In the genomic region with DNA sequence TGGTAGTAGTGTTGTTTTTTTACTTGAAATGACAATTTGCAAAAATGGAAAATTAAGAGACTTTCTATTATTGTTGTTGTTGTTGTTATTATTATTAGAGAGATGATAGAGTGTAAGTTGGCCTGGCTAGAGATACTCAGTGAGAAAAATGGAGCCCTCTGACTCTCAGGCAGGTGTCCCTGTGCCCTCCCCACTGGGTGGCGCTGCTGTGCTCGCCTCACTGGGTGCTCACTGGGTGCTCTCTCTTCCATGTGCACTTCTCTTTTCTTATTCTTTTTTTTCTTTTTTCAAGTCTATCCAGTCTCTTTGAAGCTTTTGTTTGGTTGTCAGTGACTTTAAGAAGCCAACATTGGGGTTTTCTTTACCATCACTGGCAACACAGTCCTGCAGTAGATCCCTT, we compare ENCODE assay signal across 10 mouse cellular contexts. TPM values are rescaled to one million over a fixed set of nuclear protein-coding genes. Genes with fewer than 3 reads are reported as not detected.
DNase-seq lines count a peak whose midpoint lies in the region; ATAC-seq and TF ChIP-seq lines count a peak whose summit lies in the region.
"Had no signal": no experiment of that assay in that cellular context is flagged by ENCODE, and none has a peak within 500 bp of the region (broad histone marks: within the 10 kb centered on the region; RNA-seq: fewer than 3 reads in every experiment).

No protein-coding gene starts in this region.

- WGBS in spleen, adult 2 months, result 66% methylated on average over 2 of the region's 2 CpGs

- no peaks in the 10 kb centered on the region for H3K4me1 ChIP-seq in spleen, adult 2 months (ENCODE audit: control insufficient read depth, insufficient read depth, insufficient read length)
- H3K4me1 ChIP-seq: midbrain, embryonic 10.5 days had no signal

- no peaks in the 10 kb centered on the region for H3K36me3 ChIP-seq in spleen, adult 2 months (ENCODE audit: control insufficient read depth, insufficient read depth, low read length)
- H3K36me3 ChIP-seq: G1E; midbrain, embryonic 10.5 days had no signal

- no peak overlapping the region for H3K27ac ChIP-seq in gastrocnemius, adult 2 months
- H3K27ac ChIP-seq in spleen, adult 2 months (ENCODE audit: insufficient read depth, low read length), result no peak overlapping the region
- H3K27ac ChIP-seq: midbrain, embryonic 10.5 days had no signal

- TF ChIP-seq POLR2A in spleen, adult 2 months (IDR thresholded peaks at IDR 0.05; ENCODE audit: low read depth, low read length), result no peak

- peak; percentile 63 for ATAC-seq in granulocyte monocyte progenitor cell, adult 5-6 weeks (replicated peaks; ENCODE audit: poor library complexity, severe bottlenecking)

- peak; percentile 38; the same call in 1 of the 2 replicates for TF ChIP-seq CTCF in gastrocnemius, adult 2 months (IDR thresholded peaks at IDR 0.05)
- peak; percentile 57; the same call in 1 of the 2 replicates for TF ChIP-seq CTCF in spleen, adult 2 months (IDR thresholded peaks at IDR 0.05; ENCODE audit: extremely low read depth, insufficient read depth, insufficient read length, insufficient replicate concordance)

- intact Hi-C loops in gastrocnemius, adult 2 months (cut with DNase I), result no loop called here
- intact Hi-C loops in heart, postnatal 25 days (cut with DNase I), result no loop called here

- DNase-seq in gastrocnemius, adult 2 months, result no peak
- DNase-seq in gastrocnemius, adult 18-20 months (ENCODE audit: low spot score), result no peak
- DNase-seq in spleen, adult 2 months (ENCODE audit: low read depth in 1 of 2, low spot score in 2 of 2), result peak; percentile 15
- no peak for DNase-seq in spleen, postnatal 36 days (ENCODE audit: low spot score in 2 of 2)
- peak; percentile 78 for DNase-seq in thymus, postnatal 25 days
- DNase-seq in frontal cortex, postnatal 25 days (ENCODE audit: low spot score in 2 of 2), result no peak
- DNase-seq in heart, postnatal 25 days (ENCODE audit: low spot score), result no peak

- no peaks in the 10 kb centered on the region for H3K27me3 ChIP-seq in spleen, adult 2 months (ENCODE audit: control insufficient read depth, insufficient read depth, low read length)

- H3K4me3 ChIP-seq in gastrocnemius, adult 2 months, result no peak overlapping the region
- no peak overlapping the region for H3K4me3 ChIP-seq in spleen, adult 2 months (ENCODE audit: extremely low read depth, insufficient read depth, insufficient read length)
- H3K4me3 ChIP-seq: midbrain, embryonic 10.5 days had no signal

RNA-seq across cellular contexts. Expression of gene Chdh, which starts 18.6 kb away (rescaled TPM):
- under 1 TPM; 0.10 to 0.11 TPM for total RNA-seq in gastrocnemius, adult 2 months (2021)
- under 1 TPM; 0.36 to 0.37 TPM for total RNA-seq in gastrocnemius, adult 18-20 months (2021)
- polyA plus RNA-seq in spleen, adult 2 months (2012; rRNA removed), result 2.5 TPM in 2 replicates
- total RNA-seq in granulocyte monocyte progenitor cell, adult 5-6 weeks (2014; fragmentation: Nextera tagmentation), result 95.5 and 110 TPM in 2 replicates
- 95.6 and 95.7 TPM in 2 replicates for total RNA-seq in granulocyte monocyte progenitor cell, adult 5-6 weeks (2017)
- total RNA-seq in heart, postnatal 25 days (2021), result under 1 TPM; 0.26 to 0.42 TPM
- polyA plus RNA-seq: G1E; midbrain, embryonic 10.5 days had no signal

RNA-seq across cellular contexts. Expression of gene Il17rb, which starts 18.7 kb away (rescaled TPM):
- total RNA-seq in gastrocnemius, adult 2 months (2021), result not detected
- under 1 TPM in 1 of 2 experiments, not detected in 1; 0.09 TPM for total RNA-seq in gastrocnemius, adult 18-20 months (2021)
- 0.76 and 1.9 TPM in 2 replicates for polyA plus RNA-seq in spleen, adult 2 months (2012; rRNA removed)
- 4.0 and 13.5 TPM in 2 replicates for total RNA-seq in granulocyte monocyte progenitor cell, adult 5-6 weeks (2014; fragmentation: Nextera tagmentation)
- total RNA-seq in granulocyte monocyte progenitor cell, adult 5-6 weeks (2017), result 5.2 and 7.2 TPM in 2 replicates
- total RNA-seq in heart, postnatal 25 days (2021), result under 1 TPM; 0.17 to 0.21 TPM
- polyA plus RNA-seq: G1E had no signal

RNA-seq across cellular contexts. Expression of gene Actr8, which starts 49.2 kb away (rescaled TPM):
- 10 to 100 TPM; 30.3 to 40.0 TPM for total RNA-seq in gastrocnemius, adult 2 months (2021)
- total RNA-seq in gastrocnemius, adult 18-20 months (2021), result 10 to 100 TPM; 31.1 to 33.4 TPM
- polyA plus RNA-seq in spleen, adult 2 months (2012; rRNA removed), result 12.2 and 14.1 TPM in 2 replicates
- 28.3 and 35.6 TPM in 2 replicates for total RNA-seq in granulocyte monocyte progenitor cell, adult 5-6 weeks (2014; fragmentation: Nextera tagmentation)
- total RNA-seq in granulocyte monocyte progenitor cell, adult 5-6 weeks (2017), result 25.5 and 31.8 TPM in 2 replicates
- 10 to 100 TPM; 36.5 to 38.3 TPM for total RNA-seq in heart, postnatal 25 days (2021)

RNA-seq across cellular contexts. Expression of gene Selenok, which starts 59.3 kb away (rescaled TPM):
- total RNA-seq in gastrocnemius, adult 2 months (2021), result 10 to 100 TPM; 73.5 to 91.1 TPM
- total RNA-seq in gastrocnemius, adult 18-20 months (2021), result 10 to 100 TPM; 74.9 to 96.6 TPM
- 11.6 and 13.0 TPM in 2 replicates for polyA plus RNA-seq in spleen, adult 2 months (2012; rRNA removed)
- 98.9 and 114 TPM in 2 replicates for total RNA-seq in granulocyte monocyte progenitor cell, adult 5-6 weeks (2014; fragmentation: Nextera tagmentation)
- total RNA-seq in granulocyte monocyte progenitor cell, adult 5-6 weeks (2017), result 189 and 222 TPM in 2 replicates
- total RNA-seq in heart, postnatal 25 days (2021), result 10 to 100 TPM; 81.3 to 90.2 TPM

Comparison
In these comparisons a context has a peak if more than half of its experiments do, and no peak if none do; other contexts are left out.
1. DNase-seq: peak in spleen, adult 2 months (2 of 2) and thymus, postnatal 25 days (single experiment); none in gastrocnemius, adult 2 months (single experiment), gastrocnemius, adult 18-20 months (single experiment), spleen, postnatal 36 days (0 of 2), frontal cortex, postnatal 25 days (0 of 2) and heart, postnatal 25 days (single experiment).
2. RNA of gene Chdh, which starts 18.6 kb away (total RNA-seq): 95.5 to 110 TPM in granulocyte monocyte progenitor cell, adult 5-6 weeks; 0.26 to 0.42 TPM in heart, postnatal 25 days, 0.36 to 0.37 TPM in gastrocnemius, adult 18-20 months and 0.10 to 0.11 TPM in gastrocnemius, adult 2 months; every median in the first group is over 10 times any median in the second.
3. RNA of gene Il17rb, which starts 18.7 kb away (total RNA-seq): 4.0 to 13.5 TPM in granulocyte monocyte progenitor cell, adult 5-6 weeks; 0.17 to 0.21 TPM in heart, postnatal 25 days, 0.09 TPM in gastrocnemius, adult 18-20 months and not detected in gastrocnemius, adult 2 months; every median in the first group is over 4 times any median in the second.